Mouse (Mus musculus): ENCODE measurements around the gene Fbxo31. TPM values are rescaled to one million over a fixed set of nuclear protein-coding genes. Genes with fewer than 3 reads are reported as not detected.

The Fbxo31 gene
- total and polyA plus RNA-seq, 2 experiments, result 23.0 to 25.1 TPM

GRCm38 (mm10) chr8:121563701-121564100, 14.9 kb downstream of the Fbxo31 start:
- 26% methylated on average over 6 of the region's 6 CpGs for WGBS
- TF ChIP-seq CTCF (IDR thresholded peaks at IDR 0.05; ENCODE audit: low read depth, low read length), result no peak
- no peak for TF ChIP-seq POLR2A (IDR thresholded peaks at IDR 0.05; ENCODE audit: extremely low read depth, insufficient read depth, low read length)
- peaks cover 2% of the 10 kb centered on the region; the same call in 1 of the 2 replicates for H3K36me3 ChIP-seq (ENCODE audit: control insufficient read depth, insufficient read depth, low read length)
- no peaks in the 10 kb centered on the region for H3K27me3 ChIP-seq (ENCODE audit: control insufficient read depth, insufficient read depth, low read length)
- peaks cover 16% of the 10 kb centered on the region; the same call in 1 of the 2 replicates for H3K79me2 ChIP-seq (ENCODE audit: control insufficient read depth, insufficient read depth, low read length)
- peak overlapping the region; percentile 83 for H3K27ac ChIP-seq (replicated peaks; ENCODE audit: insufficient read depth, low read depth, low read length)
- DNase-seq (ENCODE audit: extremely low read depth, low read depth, low spot score), result peak; percentile 88
- no peak overlapping the region for H3K4me3 ChIP-seq (ENCODE audit: insufficient read depth, low read depth, low read length)
- peak overlapping the region; percentile 28; the same call in 1 of the 2 replicates for H3K9ac ChIP-seq (ENCODE audit: low read depth, low read length)
- peaks cover 17% of the 10 kb centered on the region for H3K4me1 ChIP-seq (ENCODE audit: control insufficient read depth, insufficient read depth, low read length)

DNA sequence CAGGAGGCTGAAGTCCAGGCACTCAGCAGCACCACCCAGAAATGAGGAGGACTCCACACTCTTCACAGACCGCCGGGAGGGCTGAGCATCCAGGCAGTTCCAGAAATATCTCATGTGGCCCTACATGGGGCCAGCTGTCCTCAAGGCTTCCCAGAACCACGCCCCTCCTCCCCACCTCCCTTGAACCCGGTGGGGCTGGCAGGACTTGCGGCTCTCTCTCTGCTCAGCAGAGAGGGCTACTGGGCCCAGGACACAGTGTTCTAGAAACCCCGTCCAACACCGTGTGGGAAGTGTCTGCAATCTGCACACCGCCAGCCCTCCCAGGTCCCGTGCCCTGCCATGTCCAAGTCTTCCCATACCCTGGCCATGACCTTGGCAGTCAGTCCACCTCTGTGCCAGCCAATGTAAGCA, 15.7 kb downstream of the Fbxo31 start:
- DNase-seq (ENCODE audit: extremely low read depth, low read depth, low spot score), result peak; percentile 100
- TF ChIP-seq POLR2A (IDR thresholded peaks at IDR 0.05; ENCODE audit: extremely low read depth, insufficient read depth, low read length) (0 out of 2 replicates have a peak, but pooled peaks have one; percentile 4), CTCF (IDR thresholded peaks at IDR 0.05; ENCODE audit: low read depth, low read length) (no peak)
- no peaks in the 10 kb centered on the region for H3K27me3 ChIP-seq (ENCODE audit: control insufficient read depth, insufficient read depth, low read length)
- H3K36me3 ChIP-seq (ENCODE audit: control insufficient read depth, insufficient read depth, low read length), result peaks cover 5% of the 10 kb centered on the region; the same call in 1 of the 2 replicates
- H3K9ac ChIP-seq (ENCODE audit: low read depth, low read length), result peak overlapping the region; percentile 69
- 21% methylated on average over 9 of the region's 9 CpGs for WGBS
- peaks cover 15% of the 10 kb centered on the region for H3K4me1 ChIP-seq (ENCODE audit: control insufficient read depth, insufficient read depth, low read length)
- peaks cover 8% of the 10 kb centered on the region; the same call in 1 of the 2 replicates for H3K79me2 ChIP-seq (ENCODE audit: control insufficient read depth, insufficient read depth, low read length)
- peak overlapping the region; percentile 98 for H3K27ac ChIP-seq (replicated peaks; ENCODE audit: insufficient read depth, low read depth, low read length)
- peak overlapping the region; percentile 7; the same call in 1 of the 2 replicates for H3K4me3 ChIP-seq (ENCODE audit: insufficient read depth, low read depth, low read length)

- Histone ChIP-seq H3K36me3 (ENCODE audit: control insufficient read depth, insufficient read depth, low read length) (peaks cover 5% of the 10 kb centered on the region; the same call in 1 of the 2 replicates), H3K4me1 (ENCODE audit: control insufficient read depth, insufficient read depth, low read length) (peaks cover 15% of the 10 kb centered on the region), H3K79me2 (ENCODE audit: control insufficient read depth, insufficient read depth, low read length) (peaks cover 3% of the 10 kb centered on the region; the same call in 1 of the 2 replicates), H3K9ac (ENCODE audit: low read depth, low read length) (peak overlapping the region; percentile 69), H3K27me3 (ENCODE audit: control insufficient read depth, insufficient read depth, low read length) (no peaks in the 10 kb centered on the region), H3K4me3 (ENCODE audit: insufficient read depth, low read depth, low read length) (no peak overlapping the region), H3K27ac (replicated peaks; ENCODE audit: insufficient read depth, low read depth, low read length) (peak overlapping the region; percentile 98)
- WGBS, result 54% methylated on average over 16 of the region's 16 CpGs
- TF ChIP-seq POLR2A (IDR thresholded peaks at IDR 0.05; ENCODE audit: extremely low read depth, insufficient read depth, low read length) (0 out of 2 replicates have a peak, but pooled peaks have one; percentile 16), CTCF (IDR thresholded peaks at IDR 0.05; ENCODE audit: low read depth, low read length) (peak; percentile 38)
- DNase-seq (ENCODE audit: extremely low read depth, low read depth, low spot score), result peak; percentile 90
These were observed 16.8 kb downstream of the Fbxo31 start for GRCm38 (mm10) chr8:121561636-121562345.

- Histone ChIP-seq H3K36me3 (ENCODE audit: control insufficient read depth, insufficient read depth, low read length) (peaks cover 5% of the 10 kb centered on the region; the same call in 1 of the 2 replicates), H3K27me3 (ENCODE audit: control insufficient read depth, insufficient read depth, low read length) (no peaks in the 10 kb centered on the region), H3K79me2 (ENCODE audit: control insufficient read depth, insufficient read depth, low read length) (peaks cover 3% of the 10 kb centered on the region; the same call in 1 of the 2 replicates), H3K4me3 (ENCODE audit: insufficient read depth, low read depth, low read length) (no peak overlapping the region), H3K27ac (replicated peaks; ENCODE audit: insufficient read depth, low read depth, low read length) (no peak overlapping the region), H3K4me1 (ENCODE audit: control insufficient read depth, insufficient read depth, low read length) (peaks cover 15% of the 10 kb centered on the region), H3K9ac (ENCODE audit: low read depth, low read length) (no peak overlapping the region)
- 96% methylated on average over 7 of the region's 7 CpGs for WGBS
- TF ChIP-seq POLR2A (IDR thresholded peaks at IDR 0.05; ENCODE audit: extremely low read depth, insufficient read depth, low read length) (no peak), CTCF (IDR thresholded peaks at IDR 0.05; ENCODE audit: low read depth, low read length) (no peak)
- DNase-seq (ENCODE audit: extremely low read depth, low read depth, low spot score), result no peak
These were observed 18.0 kb downstream of the Fbxo31 start for GRCm38 (mm10) chr8:121560432-121561100.

GRCm38 (mm10) chr8:121559801-121560200, 18.8 kb downstream of the Fbxo31 start:
- Histone ChIP-seq H3K4me1 (ENCODE audit: control insufficient read depth, insufficient read depth, low read length) (peaks cover 15% of the 10 kb centered on the region), H3K36me3 (ENCODE audit: control insufficient read depth, insufficient read depth, low read length) (peaks cover 5% of the 10 kb centered on the region; the same call in 1 of the 2 replicates), H3K4me3 (ENCODE audit: insufficient read depth, low read depth, low read length) (no peak overlapping the region), H3K27ac (replicated peaks; ENCODE audit: insufficient read depth, low read depth, low read length) (no peak overlapping the region), H3K79me2 (ENCODE audit: control insufficient read depth, insufficient read depth, low read length) (peaks cover 3% of the 10 kb centered on the region; the same call in 1 of the 2 replicates), H3K27me3 (ENCODE audit: control insufficient read depth, insufficient read depth, low read length) (no peaks in the 10 kb centered on the region), H3K9ac (ENCODE audit: low read depth, low read length) (no peak overlapping the region)
- 96% methylated on average over 12 of the region's 12 CpGs for WGBS
- TF ChIP-seq CTCF (IDR thresholded peaks at IDR 0.05; ENCODE audit: low read depth, low read length) (no peak), POLR2A (IDR thresholded peaks at IDR 0.05; ENCODE audit: extremely low read depth, insufficient read depth, low read length) (no peak)
- no peak for DNase-seq (ENCODE audit: extremely low read depth, low read depth, low spot score)
